Mouse (Mus musculus) heart, embryonic 11.5 days (tissue): Measurements from ENCODE around the gene Fam120a. TPM values are rescaled to one million over a fixed set of nuclear protein-coding genes. Genes with fewer than 3 reads are reported as not detected.

Experiments used
- ATAC-seq: fragments of 200-750 bp; cut with Nextera tagmentation; replicated peaks from 2 replicates; pipeline ENCODE4 v1.8.0; 2017; ENCODE audit warnings: moderate library complexity; ENCODE audit not compliant: insufficient number of reproducible peaks, low FRiP score, low TSS enrichment
- H3K27ac ChIP-seq: fragments of 300-500 bp; sonication (generic); 2 replicates; pipeline ENCODE4 v1.5.1; 2014; ENCODE audit warnings: mild to moderate bottlenecking, low read depth, low read length
- H3K27me3 ChIP-seq: fragments of 300-500 bp; sonication (generic); 2 replicates; pipeline ENCODE4 v1.6.1; 2014; ENCODE audit warnings: mild to moderate bottlenecking, low read length, mixed read lengths; ENCODE audit not compliant: control insufficient read depth, insufficient read depth
- H3K36me3 ChIP-seq: fragments of 300-500 bp; sonication (generic); 2 replicates; pipeline ENCODE4 v1.6.1; 2014; ENCODE audit warnings: mild to moderate bottlenecking, low read length, moderate library complexity, mixed read lengths; ENCODE audit not compliant: control insufficient read depth, insufficient read depth
- H3K4me1 ChIP-seq: fragments of 300-500 bp; sonication (generic); 2 replicates; pipeline ENCODE4 v1.6.1; 2014; ENCODE audit warnings: low read length; ENCODE audit not compliant: control insufficient read depth, insufficient read depth
- H3K4me2 ChIP-seq: fragments of 300-500 bp; sonication (generic); 2 replicates; pipeline ENCODE4 v1.6.1; 2014; ENCODE audit warnings: mild to moderate bottlenecking, moderate library complexity
- H3K4me3 ChIP-seq: fragments of 300-500 bp; sonication (generic); 2 replicates; pipeline ENCODE4 v1.5.1; 2014; ENCODE audit warnings: low read depth, low read length
- H3K9ac ChIP-seq: fragments of 300-500 bp; sonication (generic); 2 replicates; pipeline ENCODE4 v1.6.1; 2014; ENCODE audit warnings: mild to moderate bottlenecking, low read depth, low read length, moderate library complexity
- H3K9me3 ChIP-seq: fragments of 300-500 bp; sonication (generic); replicated peaks from 2 replicates; pipeline ENCODE4 v1.6.1; 2016; ENCODE audit warnings: low read length; ENCODE audit not compliant: control insufficient read depth
- WGBS: fragments of 180-500 bp; shearing (Covaris S2); extraction: QIAGEN DNeasy Blood & Tissue Kit; methylation state at CpG from one replicate; pipeline ENCODE4 v1.1.7; 2014; ENCODE audit not compliant: insufficient replicate concordance; 5-methylcytosine and 5-hydroxymethylcytosine counted together
- polyA plus RNA-seq: library from polyadenylated mRNA; unstranded; fragments of >200 nt; fragmentation: Nextera tagmentation; extraction: Ambion mirVana; gene quantifications from 2 replicates; pipeline ENCODE4 v1.2.1, GENCODE M21; 2014

The Fam120a gene
- polyA plus RNA-seq, 1 experiment from 2014 or later, result 31.2 TPM

GRCm38 (mm10) chr13:48829780-48830179 is 138.0 kb downstream of the Fam120a start:
- H3K9ac ChIP-seq, result no peak overlapping the region
- no peaks in the 10 kb centered on the region for H3K4me1 ChIP-seq
- no peak overlapping the region for H3K27ac ChIP-seq
- no peak overlapping the region for H3K4me2 ChIP-seq
- H3K36me3 ChIP-seq, result peaks cover 27% of the 10 kb centered on the region
- 86% methylated on average over 4 of the region's 4 CpGs for WGBS
- no peak for ATAC-seq
- H3K27me3 ChIP-seq, result no peaks in the 10 kb centered on the region
- H3K9me3 ChIP-seq, result no peaks in the 10 kb centered on the region
- no peak overlapping the region for H3K4me3 ChIP-seq

Other genes with a start within 250 kb of the Fam120a start
- gene Phf2, start 96.9 kb downstream of the Fam120a start, polyA plus RNA-seq, result 5.3 and 7.5 TPM in 2 replicates
- 0.99 and 1.6 TPM in 2 replicates for gene Wnk2, start 180.0 kb upstream of the Fam120a start, polyA plus RNA-seq
- 59.1 and 60.6 TPM in 2 replicates for gene Ninj1, start 219.5 kb upstream of the Fam120a start, polyA plus RNA-seq
- 71.9 and 73.7 TPM in 2 replicates for gene Card19, start 248.0 kb upstream of the Fam120a start, polyA plus RNA-seq